Mouse (Mus musculus) intestine, embryonic 16.5 days (tissue): ENCODE data around the gene Cfap74. TPM values are rescaled to one million over a fixed set of nuclear protein-coding genes. Genes with fewer than 3 reads are reported as not detected.

ENCODE experiments used
- ATAC-seq: fragments of 200-750 bp; cut with Nextera tagmentation; 2 replicates; pipeline ENCODE4 v1.8.0; 2017; ENCODE audit warnings: moderate TSS enrichment, moderate library complexity
- H3K27ac ChIP-seq: fragments of 300-500 bp; sonication (generic); 2 replicates; pipeline ENCODE4 v1.5.1; 2014; ENCODE audit warnings: mild to moderate bottlenecking, low read length
- H3K27me3 ChIP-seq: fragments of 300-500 bp; sonication (generic); replicated peaks from 2 replicates; pipeline ENCODE4 v1.6.1; 2014; ENCODE audit warnings: low read length, control low read depth, mixed read lengths; ENCODE audit not compliant: control insufficient read depth, insufficient read depth
- H3K36me3 ChIP-seq: fragments of 300-500 bp; sonication (generic); 2 replicates; pipeline ENCODE4 v1.6.1; 2014; ENCODE audit warnings: low read length, control low read depth; ENCODE audit not compliant: control insufficient read depth, insufficient read depth
- H3K4me1 ChIP-seq: fragments of 300-500 bp; sonication (generic); 2 replicates; pipeline ENCODE4 v1.6.1; 2014; ENCODE audit warnings: low read length, control low read depth, mixed read lengths; ENCODE audit not compliant: control insufficient read depth, insufficient read depth
- H3K4me2 ChIP-seq: fragments of 300-500 bp; sonication (generic); 2 replicates; pipeline ENCODE4 v1.6.1; 2014; ENCODE audit warnings: low read depth, low read length, control low read depth
- H3K4me3 ChIP-seq: fragments of 300-500 bp; sonication (generic); 2 replicates; pipeline ENCODE4 v1.5.1; 2014; ENCODE audit warnings: mild to moderate bottlenecking, low read length
- H3K9ac ChIP-seq: fragments of 300-500 bp; sonication (generic); 2 replicates; pipeline ENCODE4 v1.6.1; 2014; ENCODE audit warnings: low read depth, low read length
- H3K9me3 ChIP-seq: fragments of 300-500 bp; sonication (generic); 2 replicates; pipeline ENCODE4 v1.6.1; 2016; ENCODE audit warnings: low read length, control low read depth; ENCODE audit not compliant: control insufficient read depth
- WGBS: fragments of 180-500 bp; shearing (Covaris S2); extraction: QIAGEN DNeasy Blood & Tissue Kit; methylation state at CpG from one replicate; pipeline ENCODE4 v1.1.7; 2014; 5-methylcytosine and 5-hydroxymethylcytosine counted together
- polyA plus RNA-seq: library from polyadenylated mRNA; unstranded; fragments of >200 nt; fragmentation: Nextera tagmentation; extraction: Ambion mirVana; gene quantifications from 2 replicates; pipeline ENCODE4 v1.2.1, GENCODE M21; 2015

The Cfap74 gene
- polyA plus RNA-seq, 1 experiment from 2014 or later = 1.5 TPM

DNA sequence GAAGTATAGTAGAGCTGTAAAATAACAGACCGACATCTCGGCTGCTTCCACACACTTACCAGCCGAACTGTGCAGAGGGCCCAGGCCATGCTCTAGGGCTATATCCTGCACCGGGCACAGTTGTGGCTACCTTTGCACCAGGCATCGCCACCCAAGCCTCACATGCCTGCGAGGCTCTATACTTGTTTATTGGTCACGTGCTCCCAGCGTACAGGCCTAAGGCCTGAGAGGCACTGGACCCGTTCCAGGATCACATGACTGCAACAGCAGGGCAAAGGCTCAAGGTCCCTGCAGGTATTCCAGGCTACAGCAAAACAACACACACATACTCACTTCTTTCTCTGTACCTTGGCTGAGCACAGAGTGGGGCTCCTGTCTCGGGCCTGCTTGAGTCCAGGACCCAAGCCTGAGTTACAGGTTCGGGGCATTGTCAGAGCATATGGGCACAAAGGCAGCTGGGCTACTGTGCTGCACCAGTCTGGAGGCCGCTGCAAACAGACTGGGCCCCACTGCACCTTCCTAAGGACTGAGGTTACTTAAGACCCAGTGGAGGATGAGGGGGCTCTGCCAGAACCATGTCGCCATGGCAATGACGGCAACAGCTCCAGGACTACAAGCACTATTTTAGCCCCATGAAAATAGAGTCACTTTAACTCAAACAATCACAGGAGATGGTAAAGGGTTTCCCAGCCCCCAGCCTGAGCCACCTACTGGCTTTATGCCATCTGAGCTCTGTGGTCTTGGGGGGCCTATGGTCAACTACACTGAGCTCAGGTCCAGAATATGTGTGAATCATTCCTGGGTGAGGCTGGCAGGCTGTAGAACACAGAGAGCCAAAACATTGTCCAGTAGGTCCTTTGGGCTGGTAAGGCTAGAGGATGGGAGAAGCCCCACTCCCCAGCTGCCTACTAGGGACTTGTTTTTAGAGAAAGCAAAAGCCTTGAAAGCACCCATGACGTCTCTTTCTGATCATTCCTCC, 38.0 kb upstream of the Cfap74 start:
- peak; percentile 87 for ATAC-seq
- WGBS = 74% methylated on average over 15 of the region's 15 CpGs

DNA sequence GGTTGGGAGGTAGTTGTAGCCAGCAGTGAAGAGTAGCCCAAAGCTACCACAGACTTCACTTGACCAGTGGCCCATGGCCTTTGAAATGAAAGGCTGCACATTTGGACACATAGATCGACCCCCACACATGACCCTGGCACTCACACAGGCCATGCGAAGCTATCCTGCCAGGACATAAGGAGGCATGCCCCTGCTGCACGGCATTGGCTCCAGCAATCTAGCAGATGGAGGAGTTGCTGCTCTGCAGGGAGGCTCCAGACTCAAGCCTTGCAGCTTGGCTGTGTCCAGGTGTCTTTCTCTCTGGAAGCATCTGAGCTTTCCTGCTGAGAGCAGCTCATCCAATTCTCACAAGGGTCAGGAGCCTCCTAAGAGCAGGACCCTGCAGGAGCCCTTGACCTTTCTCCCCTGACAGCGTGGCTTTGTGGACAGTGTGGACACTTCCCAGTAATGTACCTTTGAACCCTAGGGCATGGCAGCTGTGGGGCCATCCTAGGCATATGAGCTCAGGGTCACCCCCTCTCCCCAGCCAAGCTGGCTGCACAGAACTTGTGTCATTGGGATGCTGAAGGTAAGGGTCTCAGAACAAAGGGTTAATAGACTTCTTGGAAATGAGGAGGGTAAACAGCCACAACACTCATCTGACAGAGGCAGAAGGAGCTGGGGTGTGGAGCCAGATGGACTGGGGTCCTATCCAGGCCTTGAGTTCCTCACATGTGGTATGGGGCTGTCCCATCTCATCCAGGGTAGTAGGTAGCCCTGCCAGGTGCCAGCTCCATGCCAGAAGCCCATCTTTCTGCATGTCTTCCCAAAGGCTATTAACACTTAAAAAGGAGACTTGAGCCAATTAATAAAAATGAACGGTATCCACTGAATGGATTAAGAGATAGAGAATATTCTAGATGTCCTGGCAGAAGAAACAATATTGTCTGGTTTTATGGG, 36.9 kb upstream of the Cfap74 start:
- Histone ChIP-seq H3K4me3 (no peak overlapping the region), H3K27ac (no peak overlapping the region), H3K4me1 (peaks cover 6% of the 10 kb centered on the region; the same call in 1 of the 2 replicates), H3K4me2 (no peak overlapping the region), H3K27me3 (no peaks in the 10 kb centered on the region), H3K9me3 (no peaks in the 10 kb centered on the region), H3K9ac (no peak overlapping the region), H3K36me3 (no peaks in the 10 kb centered on the region)
- WGBS = 71% methylated on average over 5 of the region's 5 CpGs
- ATAC-seq = no peak

More for the DNA sequence above, 38.0 kb upstream of the Cfap74 start:
- H3K9ac ChIP-seq = 0 out of 2 replicates have a peak overlapping the region, but pooled peaks have one; percentile 6
- peak overlapping the region; percentile 76; the same call in 1 of the 2 replicates for H3K27ac ChIP-seq
- no peaks in the 10 kb centered on the region for H3K36me3 ChIP-seq
- H3K4me1 ChIP-seq = peaks cover 12% of the 10 kb centered on the region
- H3K9me3 ChIP-seq = no peaks in the 10 kb centered on the region
- H3K4me2 ChIP-seq = no peak overlapping the region
- H3K27me3 ChIP-seq = no peaks in the 10 kb centered on the region
- no peak overlapping the region for H3K4me3 ChIP-seq

DNA sequence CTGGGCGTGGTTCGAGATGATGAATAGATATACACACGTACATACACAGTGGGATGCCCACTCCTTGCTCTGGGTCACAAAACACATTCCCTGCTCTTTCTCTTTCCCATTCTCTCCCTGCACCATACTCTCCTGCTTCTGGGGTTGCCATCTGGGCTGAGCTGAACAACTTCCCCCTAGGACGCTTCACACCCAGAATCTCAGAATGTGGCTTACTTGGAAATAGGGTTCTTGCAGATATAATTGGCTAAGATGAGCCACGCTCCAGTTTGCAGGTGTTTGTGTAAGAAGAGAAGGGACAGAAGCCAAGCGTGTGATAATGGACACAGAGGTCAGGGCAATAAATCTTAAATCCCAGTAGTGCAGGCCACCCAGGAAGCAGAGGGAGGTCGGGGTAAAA, 27.0 kb upstream of the Cfap74 start:
- WGBS = 29% methylated on average over 7 of the region's 7 CpGs
- H3K4me3 ChIP-seq = no peak overlapping the region
- no peak overlapping the region for H3K27ac ChIP-seq
- H3K4me2 ChIP-seq = no peak overlapping the region
- no peak overlapping the region for H3K9ac ChIP-seq
- H3K36me3 ChIP-seq = no peaks in the 10 kb centered on the region
- H3K9me3 ChIP-seq = no peaks in the 10 kb centered on the region
- no peaks in the 10 kb centered on the region for H3K27me3 ChIP-seq
- ATAC-seq = no peak
- H3K4me1 ChIP-seq = no peaks in the 10 kb centered on the region

DNA sequence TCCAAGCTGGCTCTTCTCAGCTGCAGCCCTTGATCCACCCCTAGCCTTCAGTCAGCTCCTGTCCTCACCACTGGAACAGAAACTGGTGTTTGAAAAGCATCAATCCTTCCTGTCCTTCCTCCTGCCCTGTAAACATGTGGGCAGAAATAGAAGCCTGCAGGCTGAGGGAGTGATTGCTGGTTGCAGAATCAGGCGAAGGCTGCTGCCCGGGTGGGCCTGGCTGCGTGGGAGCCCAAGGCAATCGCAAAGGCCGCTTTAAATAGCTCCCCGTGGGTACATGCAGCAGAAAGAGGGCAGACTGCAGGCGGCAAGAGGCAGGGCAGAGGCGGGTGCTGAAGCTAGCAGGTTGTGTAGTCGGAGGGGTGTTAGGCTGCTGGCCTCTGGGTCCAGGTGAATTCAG, 26.2 kb upstream of the Cfap74 start:
- no peaks in the 10 kb centered on the region for H3K27me3 ChIP-seq
- ATAC-seq = no peak
- WGBS = 22% methylated on average over 9 of the region's 9 CpGs
- no peaks in the 10 kb centered on the region for H3K4me1 ChIP-seq
- no peaks in the 10 kb centered on the region for H3K36me3 ChIP-seq
- no peak overlapping the region for H3K4me2 ChIP-seq
- no peaks in the 10 kb centered on the region for H3K9me3 ChIP-seq
- no peak overlapping the region for H3K27ac ChIP-seq
- no peak overlapping the region for H3K4me3 ChIP-seq
- H3K9ac ChIP-seq = no peak overlapping the region

DNA sequence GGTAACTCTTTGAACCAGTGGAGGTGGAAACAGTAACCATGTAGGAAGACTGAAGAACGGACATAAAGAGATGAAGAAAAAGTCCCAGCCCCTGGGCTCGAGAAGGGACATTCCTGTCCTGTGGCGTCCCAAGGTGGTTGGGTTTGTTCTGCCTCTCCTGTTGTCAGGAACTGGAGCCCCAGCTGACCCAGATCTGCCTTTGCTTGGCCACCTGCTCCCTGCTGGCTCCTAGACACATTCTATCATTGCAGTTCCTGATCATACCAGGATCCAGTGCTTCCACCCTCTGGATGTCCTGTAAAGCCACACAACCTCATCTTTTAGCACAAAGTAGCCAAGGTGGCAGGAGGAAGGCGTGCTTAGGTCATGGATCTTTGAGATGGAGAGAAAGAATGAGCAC, 25.7 kb upstream of the Cfap74 start:
- Histone ChIP-seq H3K27me3 (no peaks in the 10 kb centered on the region), H3K9me3 (no peaks in the 10 kb centered on the region), H3K36me3 (no peaks in the 10 kb centered on the region), H3K4me2 (no peak overlapping the region), H3K4me3 (no peak overlapping the region), H3K4me1 (no peaks in the 10 kb centered on the region), H3K27ac (no peak overlapping the region), H3K9ac (no peak overlapping the region)
- no peak for ATAC-seq
- 78% methylated on average over 4 of the region's 4 CpGs for WGBS

DNA sequence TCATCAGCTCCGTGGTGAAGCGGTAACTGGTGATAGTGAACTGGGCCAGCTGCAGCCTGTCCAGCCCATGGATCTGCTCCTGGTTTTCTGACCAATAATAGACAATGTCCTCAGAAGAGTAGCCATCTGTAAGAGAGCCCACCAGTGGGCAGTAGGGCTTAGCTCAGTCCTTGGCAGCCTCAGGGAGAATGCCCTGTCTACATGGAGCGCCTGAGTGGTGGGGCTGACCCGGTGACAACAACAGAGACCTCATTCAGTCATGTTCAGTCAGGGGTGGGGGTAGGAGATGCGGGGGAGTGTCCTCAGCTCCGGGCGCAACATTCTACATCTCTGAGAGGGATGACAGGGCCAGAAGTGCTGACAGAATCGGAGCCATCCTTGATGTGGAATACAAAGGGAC, 21.8 kb upstream of the Cfap74 start:
- Histone ChIP-seq H3K36me3 (no peaks in the 10 kb centered on the region), H3K4me3 (no peak overlapping the region), H3K27me3 (no peaks in the 10 kb centered on the region), H3K9me3 (no peaks in the 10 kb centered on the region), H3K4me1 (no peaks in the 10 kb centered on the region), H3K9ac (no peak overlapping the region), H3K4me2 (no peak overlapping the region), H3K27ac (no peak overlapping the region)
- ATAC-seq = no peak
- 83% methylated on average over 8 of the region's 8 CpGs for WGBS

DNA sequence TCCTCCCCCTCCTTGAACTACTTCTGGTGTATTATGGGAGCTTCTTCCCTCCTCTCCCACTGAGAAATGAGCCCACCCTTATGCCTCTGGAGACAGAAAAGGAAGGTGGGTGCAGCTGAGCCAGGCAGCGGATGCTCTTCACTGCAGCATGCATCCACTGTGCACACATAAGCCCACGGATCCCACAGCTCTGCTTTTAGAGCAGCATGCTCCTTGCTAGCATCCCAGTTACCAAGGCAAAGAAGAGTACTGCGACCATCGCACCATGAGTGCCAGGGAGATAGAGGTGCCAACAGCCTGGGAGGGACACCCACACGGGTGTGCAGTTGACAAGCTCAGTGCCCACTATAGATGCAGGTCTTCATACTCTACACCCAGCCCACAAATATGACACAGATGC, 13.5 kb upstream of the Cfap74 start:
- H3K9ac ChIP-seq = no peak overlapping the region
- H3K9me3 ChIP-seq = no peaks in the 10 kb centered on the region
- no peak overlapping the region for H3K4me3 ChIP-seq
- no peak overlapping the region for H3K27ac ChIP-seq
- no peak for ATAC-seq
- no peak overlapping the region for H3K4me2 ChIP-seq
- 90% methylated on average over 5 of the region's 5 CpGs for WGBS
- H3K4me1 ChIP-seq = peaks cover 3% of the 10 kb centered on the region
- peaks cover 22% of the 10 kb centered on the region for H3K27me3 ChIP-seq
- no peaks in the 10 kb centered on the region for H3K36me3 ChIP-seq

DNA sequence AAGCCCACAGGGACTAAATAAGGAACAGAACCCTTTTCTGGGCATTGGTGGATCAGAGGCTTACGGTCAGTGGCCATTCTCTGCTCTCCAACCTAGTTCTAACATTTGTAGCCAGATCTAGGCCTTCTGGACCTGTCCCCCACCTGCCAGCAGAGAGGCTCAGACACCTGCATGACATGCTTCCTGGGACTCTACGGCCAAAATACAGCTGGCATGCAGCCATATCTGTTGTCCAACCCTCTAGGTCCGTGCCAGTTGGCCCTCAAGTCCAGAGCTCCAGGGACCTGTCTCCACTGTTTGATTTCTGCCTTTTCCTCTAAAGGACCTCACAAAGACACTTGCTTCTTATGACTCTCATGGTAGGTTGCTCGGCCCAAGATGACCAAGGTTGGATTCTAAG, 12.2 kb upstream of the Cfap74 start:
- Histone ChIP-seq H3K36me3 (no peaks in the 10 kb centered on the region), H3K27me3 (peaks cover 22% of the 10 kb centered on the region), H3K27ac (no peak overlapping the region), H3K4me2 (no peak overlapping the region), H3K4me1 (peaks cover 3% of the 10 kb centered on the region), H3K4me3 (no peak overlapping the region), H3K9ac (no peak overlapping the region), H3K9me3 (no peaks in the 10 kb centered on the region)
- 82% methylated on average over 4 of the region's 4 CpGs for WGBS
- no peak for ATAC-seq

DNA sequence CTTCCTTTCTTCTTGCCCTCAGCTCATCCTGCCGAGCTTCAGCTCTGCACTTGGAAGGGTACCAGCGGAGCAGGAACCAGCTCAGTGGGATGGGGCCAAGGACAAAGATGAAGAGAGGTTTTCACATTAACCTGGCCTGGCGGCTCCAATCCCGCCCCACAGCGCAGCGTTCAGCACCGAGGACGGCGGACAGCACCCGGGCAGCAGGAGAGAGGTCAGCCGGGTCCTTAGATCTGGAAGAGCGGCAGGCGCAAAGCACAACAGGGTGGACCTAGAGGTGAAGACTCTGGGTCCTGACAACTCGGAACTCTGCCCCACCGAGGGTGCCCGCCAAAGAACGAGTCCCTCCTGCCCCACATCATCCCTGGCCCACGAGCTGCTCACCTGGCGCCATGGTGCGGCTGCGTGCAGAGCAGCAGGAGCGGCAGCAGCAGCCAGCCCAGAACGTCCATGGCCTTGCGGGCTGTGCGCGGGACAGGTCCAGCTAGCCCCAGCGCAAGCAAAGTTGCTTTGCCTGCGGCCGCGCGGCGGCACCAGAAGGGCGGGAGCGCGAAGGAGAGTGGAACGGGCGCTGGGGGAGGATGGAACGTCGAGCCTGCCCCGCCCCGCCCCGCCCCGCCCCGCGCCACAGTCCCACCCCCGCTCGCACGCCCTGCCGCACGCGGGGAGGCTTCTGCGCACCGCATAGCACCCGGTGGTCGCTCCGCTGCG, 11.3 kb upstream of the Cfap74 start, which contains the start of gene Gabrd:
TSS of gene Gabrd (minus strand) at position 602 of the 711 bp plus-strand sequence.
- H3K9me3 ChIP-seq = no peaks in the 10 kb centered on the region
- ATAC-seq = peak; percentile 85
- no peak within 1 kb of the TSS for H3K9ac ChIP-seq
- H3K4me1 ChIP-seq = peaks cover 3% of the 10 kb centered on the region
- H3K36me3 ChIP-seq = no peaks in the 10 kb centered on the region
- peaks cover 22% of the 10 kb centered on the region for H3K27me3 ChIP-seq
- peak within 1 kb of the TSS; percentile 93 for H3K4me2 ChIP-seq
- peak within 1 kb of the TSS; percentile 43 for H3K4me3 ChIP-seq
- under 1% methylated on average over 41 of the region's 57 CpGs for WGBS
- H3K27ac ChIP-seq = no peak within 1 kb of the TSS
